In the genomic region with DNA sequence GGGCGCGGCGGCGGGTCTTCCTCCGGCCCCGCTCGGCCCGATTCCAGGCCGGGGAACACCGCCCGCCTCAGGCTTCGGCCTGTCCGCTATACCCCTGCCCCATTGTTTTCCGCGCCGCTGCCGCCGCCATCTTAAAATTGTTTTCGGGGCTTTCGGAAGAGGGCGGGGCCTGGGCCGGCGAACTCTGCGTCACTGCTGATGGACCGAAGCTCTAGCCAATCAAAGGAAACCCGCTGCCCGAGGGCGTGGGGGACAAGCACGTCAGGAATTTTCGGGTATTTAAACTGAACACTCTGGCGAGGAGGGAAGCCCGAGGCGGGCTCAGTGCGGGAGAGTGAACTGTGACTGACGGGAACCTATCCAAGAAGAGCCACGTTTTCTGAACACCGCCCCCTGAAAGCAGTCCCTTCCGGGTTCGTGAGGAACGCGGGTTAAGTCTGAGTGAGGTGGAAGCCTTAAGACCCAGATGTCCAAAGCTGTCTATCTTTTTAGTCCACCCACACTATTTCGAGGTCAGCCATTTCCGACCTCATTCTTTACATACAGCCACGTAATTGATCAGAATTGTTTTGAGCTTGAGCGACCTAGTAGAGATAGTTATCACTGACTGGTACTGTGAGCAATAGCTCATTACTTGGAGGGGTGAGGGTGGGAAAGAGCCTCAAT, we compare ENCODE assay signal across 7 mouse cellular contexts. TPM values are rescaled to one million over a fixed set of nuclear protein-coding genes. Genes with fewer than 3 reads are reported as not detected.
A peak's percentile ranks its signal among the peaks of the same experiment; 100 is the strongest.
DNase-seq lines count a peak whose midpoint lies in the region; ATAC-seq and TF ChIP-seq lines count a peak whose summit lies in the region.

Maml1 (minus strand) TSS at position 122 of the 666 bp plus-strand sequence.

- peak within 1 kb of the TSS; percentile 89 for H3K4me3 ChIP-seq in embryonic facial prominence, embryonic 10.5 days
- peak within 1 kb of the TSS; percentile 95 for H3K4me3 ChIP-seq in intestine, postnatal 0 days (ENCODE audit: low read depth, low read length)
- H3K4me3 ChIP-seq in midbrain, embryonic 12.5 days, result peak within 1 kb of the TSS; percentile 91
- peak within 1 kb of the TSS; percentile 84 for H3K4me3 ChIP-seq in small intestine, adult 2 months (ENCODE audit: low read depth, low read length)

- peak; percentile 90; the same call in 1 of the 2 replicates for TF ChIP-seq POLR2A in small intestine, adult 2 months (IDR thresholded peaks at IDR 0.05; ENCODE audit: low read depth, low read length)

- H3K4me2 ChIP-seq in intestine, postnatal 0 days (replicated peaks; ENCODE audit: low read depth), result peak within 1 kb of the TSS; percentile 65
- H3K4me2 ChIP-seq in midbrain, embryonic 12.5 days (replicated peaks), result peak within 1 kb of the TSS; percentile 80

- H3K27ac ChIP-seq in embryonic facial prominence, embryonic 10.5 days (replicated peaks), result peak within 1 kb of the TSS; percentile 99
- peak within 1 kb of the TSS; percentile 99 for H3K27ac ChIP-seq in intestine, postnatal 0 days (ENCODE audit: low read depth, low read length)
- H3K27ac ChIP-seq in midbrain, embryonic 12.5 days (replicated peaks), result peak within 1 kb of the TSS; percentile 98
- peak within 1 kb of the TSS; percentile 80 for H3K27ac ChIP-seq in small intestine, adult 2 months (ENCODE audit: insufficient read depth, low read depth, low read length)

- WGBS in embryonic facial prominence, embryonic 10.5 days, result under 1% methylated on average over 45 of the region's 45 CpGs
- WGBS in intestine, postnatal 0 days, result under 1% methylated on average over 45 of the region's 45 CpGs
- under 1% methylated on average over 45 of the region's 45 CpGs for WGBS in midbrain, embryonic 12.5 days
- under 1% methylated on average over 45 of the region's 45 CpGs for WGBS in small intestine, adult 2 months

- ATAC-seq in intestine, postnatal 0 days, result peak; percentile 98
- ATAC-seq in midbrain, embryonic 12.5 days (ENCODE audit: low FRiP score, low read depth), result peak; percentile 98

- DNase-seq in adrenal gland, postnatal 10 days, result peak; percentile 98
- DNase-seq in embryonic facial prominence, embryonic 10.5 days (ENCODE audit: low spot score), result peak; percentile 99
- peak; percentile 74 for DNase-seq in gonadal fat pad, adult 2 months (ENCODE audit: low read depth)
- DNase-seq in left cerebral cortex, postnatal 4 days, result peak; percentile 98

- peaks cover 66% of the 10 kb centered on the region for H3K36me3 ChIP-seq in embryonic facial prominence, embryonic 10.5 days (replicated peaks)
- H3K36me3 ChIP-seq in intestine, postnatal 0 days (ENCODE audit: control insufficient read depth, insufficient read depth), result peaks cover 18% of the 10 kb centered on the region
- H3K36me3 ChIP-seq in midbrain, embryonic 12.5 days, result peaks cover 28% of the 10 kb centered on the region
- peaks cover 28% of the 10 kb centered on the region for H3K36me3 ChIP-seq in small intestine, adult 2 months (ENCODE audit: control insufficient read depth, insufficient read depth, low read length)

- intact Hi-C loops in left cerebral cortex, postnatal 4 days (cut with DNase I), result loop anchor here (10.0 kb wide), 1 partner anchor 92 kb away; no protein-coding TSS in a partner anchor

- 0 out of 2 replicates have a peak, but pooled peaks have one; percentile 15 for TF ChIP-seq CTCF in intestine, postnatal 0 days (IDR thresholded peaks at IDR 0.05; ENCODE audit: low read depth)
- TF ChIP-seq CTCF in small intestine, adult 2 months (IDR thresholded peaks at IDR 0.05; ENCODE audit: extremely low read depth, insufficient read length, insufficient replicate concordance, low read depth, low read length), result no peak

- H3K4me1 ChIP-seq in embryonic facial prominence, embryonic 10.5 days, result peaks cover 26% of the 10 kb centered on the region
- no peaks in the 10 kb centered on the region for H3K4me1 ChIP-seq in intestine, postnatal 0 days (replicated peaks; ENCODE audit: control insufficient read depth, insufficient read depth, low read length)
- H3K4me1 ChIP-seq in midbrain, embryonic 12.5 days, result peaks cover 27% of the 10 kb centered on the region
- H3K4me1 ChIP-seq in small intestine, adult 2 months (ENCODE audit: control insufficient read depth, insufficient read depth, insufficient read length, low read length), result peaks cover 3% of the 10 kb centered on the region; the same call in 1 of the 2 replicates

- H3K9ac ChIP-seq in intestine, postnatal 0 days (ENCODE audit: low read depth, low read length), result peak within 1 kb of the TSS; percentile 98
- H3K9ac ChIP-seq in midbrain, embryonic 12.5 days (replicated peaks), result peak within 1 kb of the TSS; percentile 94

- H3K9me3 ChIP-seq in embryonic facial prominence, embryonic 10.5 days, result no peaks in the 10 kb centered on the region
- no peaks in the 10 kb centered on the region for H3K9me3 ChIP-seq in intestine, postnatal 0 days (ENCODE audit: control insufficient read depth)
- H3K9me3 ChIP-seq in midbrain, embryonic 12.5 days, result no peaks in the 10 kb centered on the region

- H3K27me3 ChIP-seq in embryonic facial prominence, embryonic 10.5 days (replicated peaks; ENCODE audit: low read depth, poor library complexity, severe bottlenecking), result no peaks in the 10 kb centered on the region
- no peaks in the 10 kb centered on the region for H3K27me3 ChIP-seq in intestine, postnatal 0 days (replicated peaks; ENCODE audit: control insufficient read depth, insufficient read depth, low read length)
- H3K27me3 ChIP-seq in midbrain, embryonic 12.5 days, result no peaks in the 10 kb centered on the region
- H3K27me3 ChIP-seq in small intestine, adult 2 months (ENCODE audit: control insufficient read depth, insufficient read depth, low read length), result no peaks in the 10 kb centered on the region

RNA-seq across cellular contexts. Expression of gene Maml1, which starts in this region (rescaled TPM):
- total RNA-seq in adrenal gland, postnatal 10 days (2021), result 10 to 100 TPM; 24.4 to 25.2 TPM
- polyA plus RNA-seq in embryonic facial prominence, embryonic 10.5 days (2016; fragmentation: Nextera tagmentation; extraction: Ambion mirVana), result 6.7 and 7.2 TPM in 2 replicates
- polyA plus RNA-seq in gonadal fat pad, adult 2 months (2012; rRNA removed), result 12.0 and 15.5 TPM in 2 replicates
- 2.5 and 2.6 TPM in 2 replicates for polyA plus RNA-seq in intestine, postnatal 0 days (2015; fragmentation: Nextera tagmentation; extraction: Ambion mirVana)
- total RNA-seq in left cerebral cortex, postnatal 4 days (2021), result 10 to 100 TPM; 11.9 to 12.5 TPM
- 6.4 and 6.6 TPM in 2 replicates for polyA plus RNA-seq in midbrain, embryonic 12.5 days (2016; fragmentation: Nextera tagmentation; extraction: Ambion mirVana)
- 7.5 and 12.6 TPM in 2 replicates for polyA plus RNA-seq in small intestine, adult 2 months (2012; rRNA removed)

Comparison
In these comparisons a context has a peak if more than half of its experiments do, and no peak if none do; other contexts are left out.
1. Peak in every context shown above with its lines: DNase-seq, ATAC-seq, H3K4me3 ChIP-seq and H3K27ac ChIP-seq.